Mouse (Mus musculus) liver, postnatal 0 days (tissue): ENCODE measurements around the gene Ninj2.

Source experiments
- CTCF ChIP-seq: sonication (generic); IDR thresholded peaks from 2 replicates; pipeline ENCODE4 v1.5.1; 2016; ENCODE audit warnings: antibody characterized with exemption, low read depth
- EP300 ChIP-seq: IDR thresholded peaks from 2 replicates; pipeline ENCODE4 v1.6.1; 2016; ENCODE audit warnings: antibody characterized with exemption, low read depth, mild to moderate bottlenecking

GRCm38 (mm10) chr6:120055666-120056540 is 37.2 kb upstream of the Ninj2 start:
- TF ChIP-seq EP300 (no peak), CTCF (no peak)
